Mouse (Mus musculus) spleen, adult 2 months (tissue): ENCODE data around the gene Pou6f1.

Source experiments
- CTCF ChIP-seq: fragments of 200-500 bp; IDR thresholded peaks from 2 replicates; pipeline ENCODE4 v1.5.1; 2011; ENCODE audit warnings: mild to moderate bottlenecking, inconsistent platforms; ENCODE audit not compliant: insufficient read depth, insufficient read length, insufficient replicate concordance; ENCODE audit errors: extremely low read depth
- POLR2A ChIP-seq: fragments of 200-500 bp; IDR thresholded peaks from 2 replicates; pipeline ENCODE4 v1.6.1; 2011; ENCODE audit warnings: low read depth, low read length, inconsistent platforms

- TF ChIP-seq CTCF, result no peak
- no peak for TF ChIP-seq POLR2A
Observed at GRCm38 (mm10) chr15:100646161-100646560, 46.4 kb upstream of the Pou6f1 start.
